Mouse (Mus musculus) limb, embryonic 15.5 days (tissue): ENCODE results near the gene Insr. TPM values are rescaled to one million over a fixed set of nuclear protein-coding genes. Genes with fewer than 3 reads are reported as not detected.
A peak's percentile ranks its signal among the peaks of the same experiment; 100 is the strongest.
"Not testable (repeated sequence)": the region's sequence is repeated elsewhere in the genome, so short reads cannot be mapped to it uniquely, and the experiment has no call there.

Source experiments
- ATAC-seq: fragments of 200-750 bp; cut with Nextera tagmentation; 2 replicates; pipeline ENCODE4 v1.8.0; 2017; ENCODE audit warnings: low read depth, moderate TSS enrichment; ENCODE audit not compliant: insufficient number of reproducible peaks, low FRiP score, low TSS enrichment
- H3K27ac ChIP-seq: fragments of 300-500 bp; sonication (generic); 2 replicates; pipeline ENCODE4 v1.5.1; 2015; ENCODE audit warnings: moderate library complexity, mild to moderate bottlenecking, inconsistent platforms
- H3K27me3 ChIP-seq: fragments of 300-500 bp; sonication (generic); 2 replicates; pipeline ENCODE4 v1.6.1; 2015; ENCODE audit warnings: inconsistent platforms
- H3K36me3 ChIP-seq: fragments of 300-500 bp; sonication (generic); 2 replicates; pipeline ENCODE4 v1.6.1; 2015; ENCODE audit warnings: inconsistent platforms
- H3K4me1 ChIP-seq: fragments of 300-500 bp; sonication (generic); 2 replicates; pipeline ENCODE4 v1.6.1; 2015; ENCODE audit warnings: inconsistent platforms
- H3K4me2 ChIP-seq: fragments of 300-500 bp; sonication (generic); 2 replicates; pipeline ENCODE4 v1.6.1; 2015; ENCODE audit warnings: mild to moderate bottlenecking, inconsistent platforms
- H3K4me3 ChIP-seq: fragments of 300-500 bp; sonication (generic); 2 replicates; pipeline ENCODE4 v1.5.1; 2015; ENCODE audit warnings: mild to moderate bottlenecking, inconsistent platforms
- H3K9ac ChIP-seq: fragments of 300-500 bp; sonication (generic); 2 replicates; pipeline ENCODE4 v1.6.1; 2015; ENCODE audit warnings: inconsistent platforms
- H3K9me3 ChIP-seq: fragments of 300-500 bp; sonication (generic); 2 replicates; pipeline ENCODE4 v1.6.1; 2016; ENCODE audit warnings: inconsistent platforms
- WGBS: fragments of 180-500 bp; shearing (Covaris S2); methylation state at CpG from one replicate; pipeline ENCODE4 v1.1.7; 2015; 5-methylcytosine and 5-hydroxymethylcytosine counted together
- polyA plus RNA-seq: library from polyadenylated mRNA; unstranded; fragments of >200 nt; fragmentation: Nextera tagmentation; extraction: Ambion mirVana; gene quantifications from 2 replicates; pipeline ENCODE4 v1.2.1, GENCODE M21; 2015

Gene Insr
- polyA plus RNA-seq, 1 experiment from 2014 or later, result 36.4 TPM

- Histone ChIP-seq H3K9ac (no peak overlapping the region), H3K4me3 (no peak overlapping the region), H3K9me3 (no peaks in the 10 kb centered on the region), H3K4me1 (peaks cover 10% of the 10 kb centered on the region), H3K36me3 (peaks cover 23% of the 10 kb centered on the region), H3K27me3 (no peaks in the 10 kb centered on the region), H3K4me2 (no peak overlapping the region), H3K27ac (0 out of 2 replicates have a peak overlapping the region, but pooled peaks have one; percentile 22)
- WGBS, result 79% methylated on average over 3 of the region's 3 CpGs
- no peak for ATAC-seq
Measured at GRCm38 (mm10) chr8:3209960-3210359, 69.5 kb downstream of the Insr start.

- H3K4me3 ChIP-seq, result no peak overlapping the region
- H3K27ac ChIP-seq, result 0 out of 2 replicates have a peak overlapping the region, but pooled peaks have one; percentile 22
- H3K36me3 ChIP-seq, result peaks cover 30% of the 10 kb centered on the region
- no peak overlapping the region for H3K4me2 ChIP-seq
- 20% methylated on average over 3 of the region's 3 CpGs for WGBS
- H3K9ac ChIP-seq, result no peak overlapping the region
- no peak for ATAC-seq
- no peaks in the 10 kb centered on the region for H3K9me3 ChIP-seq
- peaks cover 8% of the 10 kb centered on the region for H3K4me1 ChIP-seq
- no peaks in the 10 kb centered on the region for H3K27me3 ChIP-seq
Measured at GRCm38 (mm10) chr8:3209268-3209667, 70.1 kb downstream of the Insr start.

GRCm38 (mm10) chr8:3208729-3209128, 70.7 kb downstream of the Insr start:
- Histone ChIP-seq H3K36me3 (peaks cover 33% of the 10 kb centered on the region), H3K9me3 (no peaks in the 10 kb centered on the region), H3K9ac (no peak overlapping the region), H3K27ac (no peak overlapping the region), H3K4me2 (no peak overlapping the region), H3K4me3 (no peak overlapping the region), H3K4me1 (peaks cover 8% of the 10 kb centered on the region), H3K27me3 (no peaks in the 10 kb centered on the region)
- no peak for ATAC-seq

- 86% methylated on average over 3 of the region's 3 CpGs for WGBS
- H3K9me3 ChIP-seq, result no peaks in the 10 kb centered on the region
- peaks cover 46% of the 10 kb centered on the region for H3K36me3 ChIP-seq
- no peak overlapping the region for H3K27ac ChIP-seq
- H3K27me3 ChIP-seq, result no peaks in the 10 kb centered on the region
- no peak overlapping the region for H3K9ac ChIP-seq
- H3K4me1 ChIP-seq, result peaks cover 5% of the 10 kb centered on the region
- H3K4me2 ChIP-seq, result no peak overlapping the region
- ATAC-seq, result no peak; the same call in 1 of the 2 replicates
- H3K4me3 ChIP-seq, result no peak overlapping the region
Measured at GRCm38 (mm10) chr8:3204758-3205443, 74.5 kb downstream of the Insr start.

GRCm38 (mm10) chr8:3202792-3203191, 76.6 kb downstream of the Insr start:
- Histone ChIP-seq H3K36me3 (peaks cover 48% of the 10 kb centered on the region), H3K4me3 (no peak overlapping the region), H3K9ac (no peak overlapping the region), H3K4me2 (no peak overlapping the region), H3K27ac (no peak overlapping the region), H3K27me3 (no peaks in the 10 kb centered on the region), H3K4me1 (no peaks in the 10 kb centered on the region), H3K9me3 (no peaks in the 10 kb centered on the region)
- ATAC-seq, result no peak
- 95% methylated on average over 7 of the region's 7 CpGs for WGBS

GRCm38 (mm10) chr8:3194297-3194696, 85.1 kb downstream of the Insr start:
- H3K4me3 ChIP-seq, H3K27me3 ChIP-seq, H3K9me3 ChIP-seq, H3K4me2 ChIP-seq, H3K27ac ChIP-seq, H3K9ac ChIP-seq, H3K4me1 ChIP-seq, ATAC-seq: not testable (repeated sequence)
- H3K36me3 ChIP-seq, result peaks cover 76% of the 10 kb centered on the region

DNA sequence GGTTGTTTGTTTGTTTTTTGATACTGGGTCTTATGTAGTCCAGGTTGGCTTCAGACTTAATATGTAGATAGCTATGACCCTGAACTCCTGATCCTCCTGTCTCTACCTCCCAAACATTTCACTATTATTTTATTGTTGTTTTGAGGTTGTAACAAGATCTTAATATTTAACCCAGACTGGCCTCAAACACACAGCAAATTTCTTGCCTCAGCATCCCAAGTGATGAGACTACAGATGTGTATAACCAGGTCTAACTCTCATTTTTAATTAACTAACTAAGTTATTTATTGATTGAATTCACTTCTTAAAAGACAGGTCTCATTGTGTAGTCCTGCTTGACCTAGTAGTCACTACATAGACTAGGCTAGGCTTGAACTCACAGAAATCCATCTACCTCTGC, 88.4 kb downstream of the Insr start:
- no peaks in the 10 kb centered on the region for H3K27me3 ChIP-seq
- H3K4me1 ChIP-seq, result no peaks in the 10 kb centered on the region
- no peak overlapping the region for H3K4me2 ChIP-seq
- H3K9me3 ChIP-seq, result no peaks in the 10 kb centered on the region
- peaks cover 83% of the 10 kb centered on the region for H3K36me3 ChIP-seq
- no peak overlapping the region for H3K27ac ChIP-seq
- ATAC-seq, result no peak
- H3K4me3 ChIP-seq, result no peak overlapping the region
- no peak overlapping the region for H3K9ac ChIP-seq

GRCm38 (mm10) chr8:3187456-3187855, 92.0 kb downstream of the Insr start:
- Histone ChIP-seq H3K9ac (no peak overlapping the region), H3K27me3 (no peaks in the 10 kb centered on the region), H3K9me3 (no peaks in the 10 kb centered on the region), H3K4me1 (no peaks in the 10 kb centered on the region), H3K4me3 (no peak overlapping the region), H3K36me3 (peaks cover 76% of the 10 kb centered on the region), H3K27ac (no peak overlapping the region), H3K4me2 (no peak overlapping the region)
- WGBS, result 82% methylated on average over 1 of the region's 1 CpGs
- ATAC-seq, result no peak

DNA sequence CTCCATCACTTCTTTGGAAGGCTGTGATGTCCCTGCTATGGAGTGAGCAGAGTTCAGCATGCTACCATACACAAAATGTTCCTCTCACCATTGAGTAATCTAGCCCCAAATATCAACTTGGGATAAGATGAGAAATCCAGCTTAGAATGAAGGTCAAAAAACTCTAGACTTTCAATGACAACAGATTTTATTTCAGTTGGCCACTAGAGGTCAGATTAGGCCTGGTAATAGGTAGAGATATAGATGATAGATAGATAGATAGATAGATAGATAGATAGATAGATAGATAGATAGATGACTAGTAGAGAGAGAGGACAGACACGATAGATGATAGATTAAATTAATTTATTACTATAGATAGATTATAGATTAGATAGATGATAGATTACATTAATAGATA, 99.5 kb downstream of the Insr start:
- ATAC-seq, result no peak
- H3K9me3 ChIP-seq, result no peaks in the 10 kb centered on the region
- WGBS, result 75% methylated on average over 1 of the region's 1 CpGs
- no peak overlapping the region for H3K4me3 ChIP-seq
- no peak overlapping the region for H3K4me2 ChIP-seq
- H3K4me1 ChIP-seq, result no peaks in the 10 kb centered on the region
- peaks cover 55% of the 10 kb centered on the region for H3K36me3 ChIP-seq
- no peak overlapping the region for H3K9ac ChIP-seq
- H3K27ac ChIP-seq, result no peak overlapping the region
- H3K27me3 ChIP-seq, result no peaks in the 10 kb centered on the region

- Histone ChIP-seq H3K36me3 (peaks cover 58% of the 10 kb centered on the region), H3K4me2 (no peak overlapping the region), H3K4me1 (no peaks in the 10 kb centered on the region), H3K9me3 (no peaks in the 10 kb centered on the region), H3K27ac (no peak overlapping the region), H3K27me3 (no peaks in the 10 kb centered on the region), H3K9ac (no peak overlapping the region), H3K4me3 (no peak overlapping the region)
- ATAC-seq, result no peak
- 96% methylated on average over 4 of the region's 4 CpGs for WGBS
Measured at GRCm38 (mm10) chr8:3177440-3177839, 102.0 kb downstream of the Insr start.

DNA sequence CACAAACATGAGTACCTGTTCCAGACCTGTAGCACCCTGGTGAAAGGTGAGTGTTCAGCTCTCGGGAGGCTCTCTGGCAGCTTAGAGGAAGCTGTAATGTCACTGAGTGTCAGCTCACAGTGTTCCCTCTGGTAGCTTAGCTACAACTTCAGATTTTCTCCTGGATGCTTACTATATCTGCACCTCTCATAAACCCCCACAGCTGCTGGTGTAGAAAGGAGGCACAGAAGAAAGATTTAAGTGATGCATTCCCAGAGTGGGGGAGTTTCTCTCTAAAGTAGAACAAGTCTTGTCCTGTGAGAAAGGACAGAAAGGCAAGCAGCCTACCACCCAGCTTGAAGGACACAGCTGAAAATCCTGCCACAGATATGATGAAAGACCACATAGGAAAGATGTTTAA, 107.2 kb downstream of the Insr start:
- Histone ChIP-seq H3K4me1 (no peaks in the 10 kb centered on the region), H3K4me3 (no peak overlapping the region), H3K4me2 (no peak overlapping the region), H3K27ac (no peak overlapping the region), H3K9me3 (no peaks in the 10 kb centered on the region), H3K27me3 (no peaks in the 10 kb centered on the region), H3K9ac (no peak overlapping the region), H3K36me3 (peaks cover 69% of the 10 kb centered on the region)
- ATAC-seq, result no peak
- WGBS, result 67% methylated on average over 1 of the region's 1 CpGs

DNA sequence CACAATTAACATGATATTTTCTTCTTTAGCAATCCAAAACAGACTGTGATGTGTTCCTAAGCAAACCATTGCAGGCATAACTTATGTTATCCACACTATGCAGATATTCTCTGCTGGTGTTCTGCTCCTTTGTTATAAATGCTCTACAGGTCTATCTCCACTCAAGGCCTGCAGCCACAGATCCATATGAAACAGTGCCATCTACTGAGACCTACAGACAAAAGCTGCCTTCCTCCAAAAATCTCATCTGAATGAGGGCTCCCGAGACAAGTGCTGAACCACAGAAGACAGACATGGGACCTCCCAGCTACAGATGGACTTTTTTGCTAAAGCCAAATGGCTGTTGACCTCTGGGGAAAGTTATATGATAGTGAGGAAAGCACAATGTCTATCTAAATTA, 132.9 kb downstream of the Insr start:
- Histone ChIP-seq H3K9me3 (no peaks in the 10 kb centered on the region), H3K9ac (no peak overlapping the region), H3K4me3 (no peak overlapping the region), H3K4me2 (no peak overlapping the region), H3K27ac (no peak overlapping the region), H3K27me3 (no peaks in the 10 kb centered on the region), H3K36me3 (no peaks in the 10 kb centered on the region), H3K4me1 (no peaks in the 10 kb centered on the region)
- 71% methylated on average over 1 of the region's 1 CpGs for WGBS
- ATAC-seq, result no peak

DNA sequence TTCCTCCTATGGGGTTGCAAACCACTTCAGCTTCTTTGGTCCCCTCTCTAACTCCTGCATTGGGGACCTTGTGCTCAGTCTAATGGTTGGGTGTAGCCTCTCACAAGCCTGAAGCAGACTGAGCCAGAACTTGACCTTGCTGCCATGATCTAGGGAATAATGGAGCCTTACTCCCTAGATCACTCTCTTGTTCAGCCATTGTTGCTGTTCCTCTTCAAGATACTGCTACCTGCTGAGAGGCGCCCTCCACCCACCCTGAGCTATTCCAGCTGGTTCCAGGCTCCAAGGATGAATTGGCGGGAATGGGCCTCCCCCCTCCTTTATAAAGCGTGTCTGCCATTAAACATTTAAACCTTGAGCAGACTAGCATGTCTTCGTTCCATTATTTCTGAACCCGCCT, 179.0 kb downstream of the Insr start:
- not testable (repeated sequence) for H3K27me3 ChIP-seq, H3K27ac ChIP-seq, H3K4me1 ChIP-seq, H3K4me2 ChIP-seq, H3K9me3 ChIP-seq, H3K9ac ChIP-seq, H3K4me3 ChIP-seq, ATAC-seq, H3K36me3 ChIP-seq
- WGBS, result 83% methylated on average over 5 of the region's 5 CpGs
